Mouse (Mus musculus) gastrocnemius, postnatal 4 days (tissue): ENCODE data around the gene Ccl7. TPM values are rescaled to one million over a fixed set of nuclear protein-coding genes. Genes with fewer than 3 reads are reported as not detected.

Experiments
- total RNA-seq, 2 experiments: library from RNA; stranded (reverse); gene quantifications; 2 replicates each; pipeline ENCODE4 v1.2.3; 2021

Ccl7 gene
- total RNA-seq, 2 experiments from 2014 or later, result 3.7 to 4.2 TPM

Other genes starting within 250 kb of the Ccl7 start
- under 1 TPM; 0.08 to 0.12 TPM for gene 5530401A14Rik, start 185.0 kb upstream of the Ccl7 start, total RNA-seq
- under 1 TPM in 1 of 2 experiments, not detected in 1; 0.10 TPM for gene Asic2, start 77.3 kb upstream of the Ccl7 start, total RNA-seq
- gene Ccl2, start 10.1 kb upstream of the Ccl7 start, total RNA-seq, result 10 to 100 TPM in 1 of 2 experiments, 1 to 10 TPM in 1; 4.8 to 10.3 TPM
- gene Gm17268, start 7.2 kb upstream of the Ccl7 start, total RNA-seq, result not detected
- gene Ccl11, start 12.1 kb downstream of the Ccl7 start, total RNA-seq, result 1 to 10 TPM; 5.4 to 6.6 TPM
- 1 to 10 TPM; 3.9 to 7.8 TPM for gene Ccl12, start 56.1 kb downstream of the Ccl7 start, total RNA-seq
- gene Ccl8, start 69.5 kb downstream of the Ccl7 start, total RNA-seq, result 1 to 10 TPM in 1 of 2 experiments, not detected in 1; 1.0 TPM